Mouse (Mus musculus): ENCODE measurements around the gene Rps6ka4. TPM values are rescaled to one million over a fixed set of nuclear protein-coding genes. Genes with fewer than 3 reads are reported as not detected.

The Rps6ka4 gene
- 17.3 and 17.4 TPM in 2 replicates for polyA plus RNA-seq (2015; fragmentation: Nextera tagmentation; extraction: Ambion mirVana)

DNA sequence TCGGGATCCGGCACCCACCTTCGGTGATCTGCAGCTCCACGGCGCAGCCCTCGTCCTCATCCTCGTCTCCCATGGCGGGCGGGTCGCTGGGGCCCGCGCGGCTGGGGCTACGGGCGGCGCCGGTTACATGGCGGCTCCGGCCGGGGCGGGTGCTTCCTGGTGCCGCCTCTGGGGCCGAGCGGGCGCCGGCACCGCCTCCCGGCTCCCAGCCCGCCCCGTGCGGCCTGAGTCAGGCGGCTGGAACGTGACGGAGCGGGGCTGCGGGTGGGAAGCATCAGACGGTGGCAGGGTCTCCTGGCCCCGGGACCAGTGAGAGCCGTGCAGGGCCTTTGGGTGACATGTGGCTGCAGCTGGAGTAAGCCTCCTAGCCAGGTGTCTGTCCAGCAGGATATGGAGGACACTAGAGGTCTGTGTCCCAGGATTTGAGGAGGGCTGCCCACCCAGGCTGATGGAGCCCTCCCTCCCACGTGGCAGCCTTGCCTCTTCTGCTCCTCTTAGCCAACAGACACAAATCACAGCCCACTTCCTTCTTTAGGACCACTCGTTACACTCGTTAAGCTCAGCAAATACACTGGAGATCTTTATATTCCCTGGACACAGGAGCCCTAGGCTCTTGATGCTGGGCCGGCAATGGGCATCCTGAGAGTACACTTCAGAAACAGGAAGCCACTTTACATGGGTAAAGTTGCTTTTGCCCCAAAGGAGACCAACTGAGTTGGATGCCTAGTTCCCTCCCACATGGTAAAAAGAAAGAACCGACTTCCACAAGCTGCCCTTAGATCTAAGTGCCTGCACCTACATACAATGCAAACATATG lies at the start of gene Rps6ka4:
Rps6ka4 (minus strand) TSS at position 162 of the 817 bp plus-strand sequence.
- Histone ChIP-seq H3K9ac (ENCODE audit: low read depth, low read length) (peak within 1 kb of the TSS; percentile 73), H3K27ac (ENCODE audit: low read depth, low read length) (peak within 1 kb of the TSS; percentile 24; the same call in 1 of the 2 replicates), H3K36me3 (ENCODE audit: control insufficient read depth, insufficient read depth, low read length) (0 out of 2 replicates have a peak, but pooled peaks cover 2% of the 10 kb centered on the region), H3K4me2 (ENCODE audit: low read length) (peak within 1 kb of the TSS; percentile 98), H3K9me3 (ENCODE audit: control insufficient read depth, low read length) (no peaks in the 10 kb centered on the region), H3K4me3 (ENCODE audit: low read length) (peak within 1 kb of the TSS; percentile 62), H3K27me3 (replicated peaks; ENCODE audit: control insufficient read depth, insufficient read depth, low read length) (peaks cover 3% of the 10 kb centered on the region), H3K4me1 (ENCODE audit: control insufficient read depth, insufficient read depth, low read depth, low read length) (peaks cover 11% of the 10 kb centered on the region)
- 1% methylated on average over 43 of the region's 44 CpGs for WGBS
- ATAC-seq, result peak; percentile 83

DNA sequence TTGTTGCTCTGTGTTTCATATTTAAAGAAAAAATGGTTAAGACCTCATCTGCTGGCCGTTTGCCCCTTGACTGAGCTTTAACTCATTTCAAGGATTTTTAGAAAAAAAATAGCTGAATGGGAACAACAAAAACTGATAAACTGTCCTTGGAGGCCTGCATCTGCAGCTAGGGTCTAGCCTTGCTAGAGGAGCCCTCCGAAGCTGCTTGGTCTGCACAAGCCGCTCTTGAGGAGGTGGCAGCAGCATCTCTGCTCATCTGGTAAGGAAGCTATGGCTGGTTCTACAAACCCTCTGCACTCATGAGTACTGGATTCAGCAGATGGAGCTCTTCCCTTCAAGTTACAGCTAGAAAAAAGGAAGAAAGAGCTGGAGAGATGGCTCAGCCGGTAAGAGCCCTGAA lies 37.5 kb upstream of the Rps6ka4 start:
- H3K27ac ChIP-seq (ENCODE audit: low read depth, low read length), result no peak overlapping the region
- no peak overlapping the region for H3K4me2 ChIP-seq (ENCODE audit: low read length)
- H3K9ac ChIP-seq (ENCODE audit: low read depth, low read length), result no peak overlapping the region
- no peaks in the 10 kb centered on the region for H3K4me1 ChIP-seq (ENCODE audit: control insufficient read depth, insufficient read depth, low read depth, low read length)
- WGBS, result 84% methylated on average over 4 of the region's 4 CpGs
- H3K27me3 ChIP-seq (replicated peaks; ENCODE audit: control insufficient read depth, insufficient read depth, low read length), result no peaks in the 10 kb centered on the region
- H3K9me3 ChIP-seq (ENCODE audit: control insufficient read depth, low read length), result peaks cover 10% of the 10 kb centered on the region
- no peaks in the 10 kb centered on the region for H3K36me3 ChIP-seq (ENCODE audit: control insufficient read depth, insufficient read depth, low read length)
- no peak for ATAC-seq
- no peak overlapping the region for H3K4me3 ChIP-seq (ENCODE audit: low read length)

DNA sequence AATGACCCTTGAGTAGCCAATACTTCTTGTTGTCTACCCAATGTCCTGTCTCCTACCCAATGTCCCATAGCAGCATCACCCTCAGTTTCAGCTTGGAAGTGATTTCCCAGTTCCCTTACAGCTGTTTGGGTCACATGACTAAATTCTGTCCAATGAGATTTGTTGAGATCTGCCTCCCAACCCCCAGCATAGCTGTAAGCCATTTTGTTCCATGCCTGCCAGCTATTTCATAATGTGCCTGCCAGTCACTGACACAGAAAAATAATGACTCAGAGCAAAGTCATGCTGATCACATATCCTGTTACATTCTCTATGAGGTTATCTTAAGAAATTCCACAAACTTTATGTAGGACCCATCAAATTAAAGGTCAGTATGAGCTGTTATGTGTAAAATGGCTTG lies 36.4 kb upstream of the Rps6ka4 start:
- Histone ChIP-seq H3K9ac (ENCODE audit: low read depth, low read length) (no peak overlapping the region), H3K4me3 (ENCODE audit: low read length) (no peak overlapping the region), H3K9me3 (ENCODE audit: control insufficient read depth, low read length) (peaks cover 10% of the 10 kb centered on the region), H3K4me1 (ENCODE audit: control insufficient read depth, insufficient read depth, low read depth, low read length) (no peaks in the 10 kb centered on the region), H3K36me3 (ENCODE audit: control insufficient read depth, insufficient read depth, low read length) (no peaks in the 10 kb centered on the region), H3K27ac (ENCODE audit: low read depth, low read length) (no peak overlapping the region), H3K4me2 (ENCODE audit: low read length) (no peak overlapping the region), H3K27me3 (replicated peaks; ENCODE audit: control insufficient read depth, insufficient read depth, low read length) (no peaks in the 10 kb centered on the region)
- ATAC-seq, result no peak

DNA sequence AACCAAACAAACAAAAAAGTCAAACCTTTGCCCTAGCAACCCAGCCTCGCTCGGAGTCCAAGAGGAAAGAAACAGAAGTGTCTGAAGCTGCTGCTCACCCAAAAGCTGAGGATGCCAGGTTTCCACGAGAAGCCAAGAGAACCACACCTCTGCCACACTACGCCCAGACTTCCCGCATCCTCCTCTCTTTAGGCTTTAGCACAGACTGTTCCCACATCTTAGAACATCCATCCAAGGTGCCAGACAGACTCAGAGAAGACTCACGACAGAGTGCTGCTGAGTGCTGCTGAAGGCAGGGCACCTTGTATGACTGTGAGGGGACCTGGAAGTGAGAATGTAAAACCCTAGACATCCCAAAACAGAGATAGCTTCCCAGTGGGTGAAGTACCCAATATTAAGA lies 35.4 kb upstream of the Rps6ka4 start:
- ATAC-seq, result no peak
- Histone ChIP-seq H3K36me3 (ENCODE audit: control insufficient read depth, insufficient read depth, low read length) (no peaks in the 10 kb centered on the region), H3K27me3 (replicated peaks; ENCODE audit: control insufficient read depth, insufficient read depth, low read length) (no peaks in the 10 kb centered on the region), H3K4me3 (ENCODE audit: low read length) (no peak overlapping the region), H3K4me1 (ENCODE audit: control insufficient read depth, insufficient read depth, low read depth, low read length) (no peaks in the 10 kb centered on the region), H3K9ac (ENCODE audit: low read depth, low read length) (no peak overlapping the region), H3K4me2 (ENCODE audit: low read length) (no peak overlapping the region), H3K27ac (ENCODE audit: low read depth, low read length) (no peak overlapping the region), H3K9me3 (ENCODE audit: control insufficient read depth, low read length) (peaks cover 8% of the 10 kb centered on the region)
- 88% methylated on average over 6 of the region's 6 CpGs for WGBS

DNA sequence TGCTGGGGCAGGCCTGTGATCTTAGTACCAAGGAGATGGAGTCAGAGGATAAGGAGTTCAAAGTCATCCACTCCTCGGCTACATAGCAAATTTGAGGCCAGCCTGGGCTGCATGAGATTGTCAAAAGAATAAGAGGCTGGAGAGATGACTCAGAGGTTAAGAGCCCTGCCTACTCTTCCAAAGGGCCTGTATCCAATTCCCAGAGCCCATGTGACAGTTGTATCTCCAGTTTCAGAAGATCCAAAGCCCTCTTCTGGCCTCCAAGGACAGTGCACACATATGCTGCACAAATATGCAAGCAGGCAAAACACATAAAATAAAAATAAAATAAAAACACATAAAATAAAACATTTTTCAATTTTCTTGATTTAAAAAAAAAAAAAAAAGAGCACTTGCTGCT lies 33.8 kb upstream of the Rps6ka4 start:
- H3K36me3 ChIP-seq (ENCODE audit: control insufficient read depth, insufficient read depth, low read length), result no peaks in the 10 kb centered on the region
- no peaks in the 10 kb centered on the region for H3K27me3 ChIP-seq (replicated peaks; ENCODE audit: control insufficient read depth, insufficient read depth, low read length)
- H3K27ac ChIP-seq (ENCODE audit: low read depth, low read length), result no peak overlapping the region
- H3K4me3 ChIP-seq (ENCODE audit: low read length), result no peak overlapping the region
- WGBS, result 90% methylated on average over 1 of the region's 1 CpGs
- no peaks in the 10 kb centered on the region for H3K4me1 ChIP-seq (ENCODE audit: control insufficient read depth, insufficient read depth, low read depth, low read length)
- no peak overlapping the region for H3K9ac ChIP-seq (ENCODE audit: low read depth, low read length)
- no peak for ATAC-seq
- H3K4me2 ChIP-seq (ENCODE audit: low read length), result no peak overlapping the region
- H3K9me3 ChIP-seq (ENCODE audit: control insufficient read depth, low read length), result no peaks in the 10 kb centered on the region

DNA sequence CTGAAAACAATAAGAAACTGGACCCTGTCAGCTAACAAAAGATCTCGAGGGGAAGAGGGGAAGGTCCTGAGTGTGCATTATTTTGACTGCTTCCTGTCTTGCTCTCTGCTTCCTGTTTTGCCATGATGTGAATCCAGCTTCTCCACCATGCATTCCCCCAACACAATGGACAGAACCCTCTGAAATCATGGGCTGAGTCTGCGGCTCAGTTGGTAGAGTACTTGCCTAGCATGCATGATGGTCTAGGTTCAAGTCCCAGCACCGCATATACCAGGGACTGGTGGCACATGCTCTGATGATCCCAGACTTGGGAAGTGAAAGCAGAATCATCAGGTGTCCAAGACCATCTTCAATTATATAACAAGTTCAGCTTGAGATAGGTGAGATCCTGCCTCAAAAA lies 32.3 kb upstream of the Rps6ka4 start:
- Histone ChIP-seq H3K9ac (ENCODE audit: low read depth, low read length) (no peak overlapping the region), H3K4me1 (ENCODE audit: control insufficient read depth, insufficient read depth, low read depth, low read length) (no peaks in the 10 kb centered on the region), H3K9me3 (ENCODE audit: control insufficient read depth, low read length) (no peaks in the 10 kb centered on the region), H3K36me3 (ENCODE audit: control insufficient read depth, insufficient read depth, low read length) (no peaks in the 10 kb centered on the region), H3K4me2 (ENCODE audit: low read length) (no peak overlapping the region), H3K27ac (ENCODE audit: low read depth, low read length) (no peak overlapping the region), H3K4me3 (ENCODE audit: low read length) (no peak overlapping the region), H3K27me3 (replicated peaks; ENCODE audit: control insufficient read depth, insufficient read depth, low read length) (no peaks in the 10 kb centered on the region)
- WGBS, result 87% methylated on average over 3 of the region's 3 CpGs
- ATAC-seq, result no peak

DNA sequence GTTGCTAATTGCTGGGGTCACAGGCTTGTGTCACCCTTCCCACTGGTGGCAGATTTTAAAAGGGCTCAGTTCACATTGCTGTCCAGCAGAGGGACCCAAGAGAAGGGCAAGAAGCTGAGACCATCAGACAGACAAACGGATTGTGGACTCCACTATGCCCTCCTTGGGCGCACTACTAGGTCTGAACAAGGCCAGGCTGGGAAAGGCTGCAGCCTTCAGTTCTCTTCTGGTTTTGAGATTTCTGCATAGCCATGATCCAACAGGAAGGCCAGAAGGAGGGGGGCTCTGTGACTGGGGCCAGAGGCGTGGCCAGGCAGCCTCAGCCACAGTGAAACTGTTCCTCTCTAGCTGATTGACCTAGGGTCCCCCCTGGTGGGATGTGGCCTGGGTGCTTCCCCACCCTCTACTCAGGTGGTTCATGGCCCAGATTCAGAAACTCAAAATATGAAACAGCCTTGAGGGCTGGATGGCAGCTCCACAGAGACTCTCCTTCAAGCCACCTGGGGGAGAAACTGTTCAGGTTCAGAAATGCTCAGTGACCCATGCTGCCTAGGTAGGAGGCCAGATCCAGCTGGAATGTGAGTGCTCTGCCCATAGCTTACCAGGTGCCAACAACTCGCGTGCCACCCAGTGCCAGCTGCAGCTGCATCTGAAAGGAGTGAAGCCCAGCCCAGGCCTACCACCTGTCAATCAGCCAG lies 31.3 kb upstream of the Rps6ka4 start:
- no peak overlapping the region for H3K9ac ChIP-seq (ENCODE audit: low read depth, low read length)
- no peaks in the 10 kb centered on the region for H3K27me3 ChIP-seq (replicated peaks; ENCODE audit: control insufficient read depth, insufficient read depth, low read length)
- no peak overlapping the region for H3K4me3 ChIP-seq (ENCODE audit: low read length)
- H3K9me3 ChIP-seq (ENCODE audit: control insufficient read depth, low read length), result no peaks in the 10 kb centered on the region
- no peak overlapping the region for H3K4me2 ChIP-seq (ENCODE audit: low read length)
- 64% methylated on average over 5 of the region's 5 CpGs for WGBS
- ATAC-seq, result no peak
- H3K27ac ChIP-seq (ENCODE audit: low read depth, low read length), result no peak overlapping the region
- H3K36me3 ChIP-seq (ENCODE audit: control insufficient read depth, insufficient read depth, low read length), result no peaks in the 10 kb centered on the region
- H3K4me1 ChIP-seq (ENCODE audit: control insufficient read depth, insufficient read depth, low read depth, low read length), result no peaks in the 10 kb centered on the region

DNA sequence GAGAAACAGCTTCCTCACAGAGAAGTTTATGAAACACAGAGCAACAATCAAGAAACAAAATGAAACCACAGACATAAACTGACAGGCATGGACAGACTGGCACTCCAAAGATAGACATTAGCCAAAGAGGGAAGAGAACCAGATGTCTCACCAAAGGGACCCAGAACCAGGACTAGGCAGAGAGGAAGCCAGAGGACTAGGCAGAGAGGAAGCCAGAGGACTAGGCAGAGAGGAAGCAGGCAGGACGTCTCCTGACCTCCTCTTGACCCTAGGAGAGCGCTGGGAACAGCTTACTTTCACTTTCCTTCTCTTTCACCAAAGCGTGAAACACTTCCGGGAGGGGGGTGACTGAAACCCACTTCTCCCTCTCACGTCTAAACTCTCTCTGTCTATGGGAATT lies 28.9 kb upstream of the Rps6ka4 start:
- Histone ChIP-seq H3K36me3 (ENCODE audit: control insufficient read depth, insufficient read depth, low read length) (no peaks in the 10 kb centered on the region), H3K27ac (ENCODE audit: low read depth, low read length) (no peak overlapping the region), H3K9me3 (ENCODE audit: control insufficient read depth, low read length) (no peaks in the 10 kb centered on the region), H3K4me3 (ENCODE audit: low read length) (no peak overlapping the region), H3K4me1 (ENCODE audit: control insufficient read depth, insufficient read depth, low read depth, low read length) (no peaks in the 10 kb centered on the region), H3K27me3 (replicated peaks; ENCODE audit: control insufficient read depth, insufficient read depth, low read length) (no peaks in the 10 kb centered on the region), H3K4me2 (ENCODE audit: low read length) (0 out of 2 replicates have a peak overlapping the region, but pooled peaks have one; percentile 19), H3K9ac (ENCODE audit: low read depth, low read length) (no peak overlapping the region)
- WGBS, result 13% methylated on average over 5 of the region's 5 CpGs
- ATAC-seq, result no peak

DNA sequence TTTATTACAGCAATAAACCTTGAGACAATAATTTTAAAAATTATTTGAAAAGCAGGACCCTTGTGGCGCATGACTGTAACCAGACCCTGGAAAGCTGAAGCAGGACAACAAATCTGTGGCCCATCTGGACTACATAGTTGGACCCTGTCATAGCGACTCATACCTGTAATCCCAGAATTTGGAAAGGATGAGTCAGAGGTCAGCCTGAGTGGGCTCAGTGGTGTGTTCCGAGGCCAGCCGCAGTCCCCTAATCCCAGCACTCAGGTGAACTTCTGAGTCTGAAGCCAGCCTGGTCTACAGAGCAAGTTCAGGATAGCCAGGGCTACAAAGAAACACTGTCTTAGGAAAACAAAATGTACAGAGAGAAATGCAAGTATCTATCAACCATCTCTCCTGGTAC lies 21.0 kb upstream of the Rps6ka4 start:
- no peak overlapping the region for H3K9ac ChIP-seq (ENCODE audit: low read depth, low read length)
- no peak for ATAC-seq
- no peaks in the 10 kb centered on the region for H3K4me1 ChIP-seq (ENCODE audit: control insufficient read depth, insufficient read depth, low read depth, low read length)
- H3K27me3 ChIP-seq (replicated peaks; ENCODE audit: control insufficient read depth, insufficient read depth, low read length), result no peaks in the 10 kb centered on the region
- H3K4me3 ChIP-seq (ENCODE audit: low read length), result no peak overlapping the region
- H3K36me3 ChIP-seq (ENCODE audit: control insufficient read depth, insufficient read depth, low read length), result no peaks in the 10 kb centered on the region
- H3K4me2 ChIP-seq (ENCODE audit: low read length), result no peak overlapping the region
- WGBS, result 96% methylated on average over 4 of the region's 4 CpGs
- no peaks in the 10 kb centered on the region for H3K9me3 ChIP-seq (ENCODE audit: control insufficient read depth, low read length)
- no peak overlapping the region for H3K27ac ChIP-seq (ENCODE audit: low read depth, low read length)

Measured in hindbrain, embryonic 16.5 days (tissue).